Mouse (Mus musculus) spleen, embryonic (tissue): Measurements from ENCODE around the gene Bcl2l12.

Experiments
- CTCF ChIA-PET: fragments of 350-600 bp; sonication (Branson Sonifier 250); formaldehyde crosslinking; loops from one replicate; lab custom pipeline; 2022; lab: Charles Lee

Gene Bcl2l12

GRCm38 (mm10) chr7:44996672-44997071 is 1.8 kb downstream of the Bcl2l12 start:
- CTCF ChIA-PET: no interaction called here

GRCm38 (mm10) chr7:44986879-44987718 is 11.4 kb downstream of the Bcl2l12 start:
- CTCF ChIA-PET: no interaction called here

GRCm38 (mm10) chr7:44986192-44986878 is 12.2 kb downstream of the Bcl2l12 start, which contains the start of gene Prmt1:
Prmt1 (minus strand) TSS chr7:44986568.
- CTCF ChIA-PET: no interaction called here

GRCm38 (mm10) chr7:44985595-44986191 is 12.8 kb downstream of the Bcl2l12 start:
- CTCF ChIA-PET: no interaction called here

- CTCF ChIA-PET: interaction anchor here (0.7 kb wide), 1 partner anchor 380 kb away, joined by 3 read pairs; no protein-coding TSS in a partner anchor
Measured at GRCm38 (mm10) chr7:44984833-44985164, 13.7 kb downstream of the Bcl2l12 start.

GRCm38 (mm10) chr7:44983944-44984832 is 14.3 kb downstream of the Bcl2l12 start:
- CTCF ChIA-PET: interaction anchor here (0.7 to 0.8 kb wide), 2 partner anchors 14 to 380 kb away, joined by 3 read pairs; partner anchors contain the start of genes Bcl2l12 and Irf3

- CTCF ChIA-PET: interaction anchor here (0.8 kb wide), 1 partner anchor 1946 kb away, joined by 3 read pairs; no protein-coding TSS in a partner anchor
Measured at GRCm38 (mm10) chr7:44983085-44983484, 15.4 kb downstream of the Bcl2l12 start.

- CTCF ChIA-PET: no interaction called here
Measured at GRCm38 (mm10) chr7:44981539-44981938, 17.0 kb downstream of the Bcl2l12 start.

GRCm38 (mm10) chr7:44978300-44978699 is 20.2 kb downstream of the Bcl2l12 start:
- CTCF ChIA-PET: interaction anchor here (0.6 kb wide), 1 partner anchor 32 kb away, joined by 3 read pairs; no protein-coding TSS in a partner anchor

GRCm38 (mm10) chr7:44975117-44975419 is 23.4 kb downstream of the Bcl2l12 start:
- CTCF ChIA-PET: no interaction called here

- CTCF ChIA-PET: no interaction called here
Measured at GRCm38 (mm10) chr7:44974383-44975116, 24.0 kb downstream of the Bcl2l12 start, which contains the start of gene Cpt1c. Cpt1c (minus strand) TSS chr7:44974851.

GRCm38 (mm10) chr7:44973415-44974130 is 24.9 kb downstream of the Bcl2l12 start:
- CTCF ChIA-PET: no interaction called here

GRCm38 (mm10) chr7:44971142-44971541 is 27.4 kb downstream of the Bcl2l12 start:
- CTCF ChIA-PET: no interaction called here

- CTCF ChIA-PET: interaction anchor here (0.6 kb wide), 1 partner anchor 267 kb away, joined by 4 read pairs; no protein-coding TSS in a partner anchor
Measured at GRCm38 (mm10) chr7:44970231-44970691, 28.3 kb downstream of the Bcl2l12 start.

GRCm38 (mm10) chr7:44966638-44967037 is 31.9 kb downstream of the Bcl2l12 start:
- CTCF ChIA-PET: interaction anchor here (0.7 kb wide), 1 partner anchor 96 kb away, joined by 7 read pairs; no protein-coding TSS in a partner anchor

- CTCF ChIA-PET: interaction anchor here (0.7 kb wide), 1 partner anchor 96 kb away, joined by 7 read pairs; no protein-coding TSS in a partner anchor
Measured at GRCm38 (mm10) chr7:44965975-44966374, 32.5 kb downstream of the Bcl2l12 start.

- CTCF ChIA-PET: no interaction called here
Measured at GRCm38 (mm10) chr7:44964990-44965389, 33.5 kb downstream of the Bcl2l12 start.

- CTCF ChIA-PET: no interaction called here
Measured at GRCm38 (mm10) chr7:44962831-44963230, 35.7 kb downstream of the Bcl2l12 start.

- CTCF ChIA-PET: no interaction called here
Measured at GRCm38 (mm10) chr7:44962337-44962736, 36.2 kb downstream of the Bcl2l12 start.
